Mouse (Mus musculus) liver, embryonic 13.5 days (tissue): ENCODE results near the gene Dzank1. TPM values are rescaled to one million over a fixed set of nuclear protein-coding genes. Genes with fewer than 3 reads are reported as not detected.

ENCODE experiments used
- ATAC-seq: fragments of 200-750 bp; cut with Nextera tagmentation; 2 replicates; pipeline ENCODE4 v1.8.0; 2017; ENCODE audit warnings: low read depth, mild to moderate bottlenecking, moderate number of reproducible peaks, moderate library complexity
- DNase-seq: peaks from one replicate; pipeline ENCODE4 v3.0.0; 2022
- H3K27ac ChIP-seq: fragments of 300-500 bp; sonication (generic); 2 replicates; pipeline ENCODE4 v1.5.1; 2015; ENCODE audit warnings: moderate library complexity, mild to moderate bottlenecking, inconsistent platforms
- H3K27me3 ChIP-seq: fragments of 300-500 bp; sonication (generic); 2 replicates; pipeline ENCODE4 v1.6.1; 2015; ENCODE audit warnings: mild to moderate bottlenecking, inconsistent platforms
- H3K36me3 ChIP-seq: fragments of 300-500 bp; sonication (generic); 2 replicates; pipeline ENCODE4 v1.6.1; 2015; ENCODE audit warnings: mild to moderate bottlenecking, inconsistent platforms
- H3K4me1 ChIP-seq: fragments of 300-500 bp; sonication (generic); replicated peaks from 2 replicates; pipeline ENCODE4 v1.6.1; 2015; ENCODE audit warnings: inconsistent platforms
- H3K4me2 ChIP-seq: fragments of 300-500 bp; sonication (generic); 2 replicates; pipeline ENCODE4 v1.6.1; 2015; ENCODE audit warnings: inconsistent platforms, mild to moderate bottlenecking, moderate library complexity
- H3K4me3 ChIP-seq: fragments of 300-500 bp; sonication (generic); replicated peaks from 2 replicates; pipeline ENCODE4 v1.5.1; 2015; ENCODE audit warnings: mild to moderate bottlenecking, inconsistent platforms
- H3K9ac ChIP-seq: fragments of 300-500 bp; sonication (generic); 2 replicates; pipeline ENCODE4 v1.6.1; 2015; ENCODE audit warnings: mild to moderate bottlenecking, inconsistent platforms
- H3K9me3 ChIP-seq: fragments of 300-500 bp; sonication (generic); replicated peaks from 2 replicates; pipeline ENCODE4 v1.6.1; 2016; ENCODE audit warnings: inconsistent platforms
- WGBS: fragments of 180-500 bp; shearing (Covaris S2); methylation state at CpG from one replicate; pipeline ENCODE4 v1.1.7; 2015; ENCODE audit not compliant: insufficient replicate concordance; 5-methylcytosine and 5-hydroxymethylcytosine counted together
- polyA plus RNA-seq: library from polyadenylated mRNA; unstranded; fragments of >200 nt; fragmentation: Nextera tagmentation; extraction: Ambion mirVana; gene quantifications from 2 replicates; pipeline ENCODE4 v1.2.1, GENCODE M21; 2015

The Dzank1 gene
- polyA plus RNA-seq, 1 experiment from 2014 or later: 0.01 TPM

DNA sequence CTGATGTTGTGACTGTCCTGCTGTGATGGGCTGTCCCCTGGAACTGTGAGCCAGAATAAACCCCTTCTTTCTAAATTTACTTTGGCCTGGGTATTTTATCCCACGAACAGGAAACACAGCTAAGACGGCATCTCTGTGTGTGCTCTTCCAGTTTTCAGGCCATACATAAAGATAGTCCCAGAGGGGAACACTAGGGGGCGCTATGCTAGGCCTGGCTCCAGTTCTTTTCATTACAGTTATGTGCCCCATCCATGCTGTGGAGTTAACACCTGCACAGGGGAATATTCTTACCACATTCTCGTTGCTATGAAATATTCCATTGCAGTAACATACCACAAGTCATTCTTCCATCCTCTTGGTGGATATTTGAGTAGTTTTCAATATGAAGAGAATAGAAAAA lies 88.8 kb downstream of the Dzank1 start:
- no peaks in the 10 kb centered on the region for H3K36me3 ChIP-seq
- H3K9me3 ChIP-seq: no peaks in the 10 kb centered on the region
- no peak overlapping the region for H3K9ac ChIP-seq
- DNase-seq (no peak), ATAC-seq (no peak)
- 34% methylated on average over 4 of the region's 4 CpGs for WGBS
- no peak overlapping the region for H3K4me2 ChIP-seq
- no peak overlapping the region for H3K4me3 ChIP-seq
- H3K27ac ChIP-seq: no peak overlapping the region
- H3K4me1 ChIP-seq: no peaks in the 10 kb centered on the region
- H3K27me3 ChIP-seq: no peaks in the 10 kb centered on the region

DNA sequence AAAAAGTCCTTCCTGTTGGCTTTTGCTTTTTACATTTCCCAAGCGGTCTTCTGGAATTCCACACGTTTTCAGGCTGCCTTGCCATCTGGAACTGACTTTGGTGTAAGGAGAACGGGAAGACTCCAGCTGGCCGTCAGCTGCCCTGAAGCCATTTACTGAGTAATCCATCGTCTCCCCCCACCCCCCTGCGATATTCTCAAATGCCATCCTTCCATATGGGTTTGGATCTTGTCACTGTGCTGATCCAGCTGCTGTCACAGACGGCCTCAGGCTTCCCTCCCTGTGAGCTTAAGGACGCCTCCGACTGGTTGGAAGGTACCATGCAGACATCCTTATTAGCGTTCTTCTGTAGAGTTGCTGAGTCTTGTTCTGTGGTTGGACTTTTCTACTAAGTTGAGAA lies 91.5 kb downstream of the Dzank1 start:
- Histone ChIP-seq H3K4me2 (no peak overlapping the region), H3K27me3 (no peaks in the 10 kb centered on the region), H3K36me3 (no peaks in the 10 kb centered on the region), H3K4me3 (no peak overlapping the region), H3K9ac (no peak overlapping the region), H3K9me3 (no peaks in the 10 kb centered on the region), H3K27ac (no peak overlapping the region), H3K4me1 (no peaks in the 10 kb centered on the region)
- DNase-seq (no peak), ATAC-seq (no peak)
- 71% methylated on average over 10 of the region's 10 CpGs for WGBS

DNA sequence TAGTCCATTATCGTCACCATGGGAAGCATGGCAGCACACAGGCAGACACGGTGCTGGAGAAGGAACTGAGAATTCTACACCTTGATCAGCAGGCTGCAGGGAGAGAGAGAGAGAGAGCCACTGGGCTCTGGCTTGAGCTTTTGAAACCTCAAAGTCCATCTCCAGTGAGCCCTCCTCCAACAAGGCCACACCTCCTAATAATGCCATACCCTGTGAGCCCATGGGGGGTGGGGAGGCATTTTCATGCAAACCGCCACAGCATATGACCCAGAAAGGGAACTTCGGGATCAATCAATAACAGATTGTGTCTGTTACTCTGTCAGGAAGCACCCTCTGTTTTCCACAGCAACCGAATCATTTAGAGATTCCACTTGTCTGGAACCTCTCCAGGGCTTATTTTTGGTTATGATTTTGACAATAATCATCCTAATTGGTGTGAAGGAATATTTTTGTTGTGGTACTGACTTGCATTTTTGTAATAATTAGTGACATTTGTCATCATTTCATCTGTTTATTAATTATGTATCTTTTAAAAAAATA lies 95.9 kb downstream of the Dzank1 start:
- Histone ChIP-seq H3K4me3 (no peak overlapping the region), H3K4me2 (no peak overlapping the region), H3K9ac (no peak overlapping the region), H3K27ac (no peak overlapping the region), H3K9me3 (no peaks in the 10 kb centered on the region), H3K36me3 (no peaks in the 10 kb centered on the region), H3K27me3 (no peaks in the 10 kb centered on the region), H3K4me1 (no peaks in the 10 kb centered on the region)
- DNase-seq: no peak
- no peak for ATAC-seq
- WGBS: 59% methylated on average over 5 of the region's 5 CpGs

DNA sequence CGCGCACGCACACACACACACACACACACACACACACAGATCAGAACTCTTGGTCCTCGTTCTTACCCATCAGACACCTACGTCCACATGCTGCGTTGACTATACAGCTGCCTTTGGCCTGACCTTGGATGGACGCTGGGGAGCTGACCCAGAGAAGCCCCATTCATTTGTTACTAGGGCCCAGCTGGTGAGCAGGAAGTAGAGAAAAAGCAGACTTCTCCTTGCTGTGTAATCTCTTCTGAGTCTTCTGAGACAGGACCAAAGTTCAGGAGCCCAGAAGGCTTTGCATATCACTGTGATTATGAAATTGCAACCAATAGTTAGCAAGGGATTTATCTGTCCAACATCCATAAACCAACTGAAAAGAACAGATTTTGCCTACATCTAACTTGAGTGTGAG lies 98.0 kb downstream of the Dzank1 start:
- DNase-seq (no peak), ATAC-seq (no peak)
- Histone ChIP-seq H3K27ac (no peak overlapping the region), H3K4me3 (no peak overlapping the region), H3K4me2 (no peak overlapping the region), H3K9ac (no peak overlapping the region), H3K4me1 (no peaks in the 10 kb centered on the region), H3K36me3 (no peaks in the 10 kb centered on the region), H3K27me3 (no peaks in the 10 kb centered on the region), H3K9me3 (no peaks in the 10 kb centered on the region)
- WGBS: 65% methylated on average over 7 of the region's 7 CpGs

DNA sequence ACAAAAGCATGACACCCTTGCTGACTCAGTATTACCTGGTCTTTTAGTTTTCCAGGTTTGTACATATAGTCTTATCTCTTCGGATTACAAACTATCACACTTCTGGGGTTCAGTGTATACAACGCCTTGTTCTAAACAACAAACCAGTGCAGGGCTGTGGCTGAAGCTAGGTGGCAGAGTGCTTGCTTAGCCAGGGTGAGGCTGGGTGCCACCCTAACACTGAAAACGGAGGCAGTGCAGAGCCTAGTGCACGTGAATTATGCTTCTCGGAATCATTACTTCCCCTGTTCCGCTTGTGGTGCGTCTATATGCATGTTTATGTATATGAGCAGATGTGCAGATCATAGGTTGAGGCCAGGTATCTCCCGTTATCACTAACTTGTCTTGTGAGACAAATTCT lies 98.6 kb downstream of the Dzank1 start:
- no peak overlapping the region for H3K4me3 ChIP-seq
- H3K36me3 ChIP-seq: no peaks in the 10 kb centered on the region
- 66% methylated on average over 8 of the region's 8 CpGs for WGBS
- H3K27ac ChIP-seq: no peak overlapping the region
- DNase-seq (no peak), ATAC-seq (no peak)
- H3K9ac ChIP-seq: no peak overlapping the region
- H3K4me2 ChIP-seq: no peak overlapping the region
- no peaks in the 10 kb centered on the region for H3K4me1 ChIP-seq
- no peaks in the 10 kb centered on the region for H3K9me3 ChIP-seq
- no peaks in the 10 kb centered on the region for H3K27me3 ChIP-seq

DNA sequence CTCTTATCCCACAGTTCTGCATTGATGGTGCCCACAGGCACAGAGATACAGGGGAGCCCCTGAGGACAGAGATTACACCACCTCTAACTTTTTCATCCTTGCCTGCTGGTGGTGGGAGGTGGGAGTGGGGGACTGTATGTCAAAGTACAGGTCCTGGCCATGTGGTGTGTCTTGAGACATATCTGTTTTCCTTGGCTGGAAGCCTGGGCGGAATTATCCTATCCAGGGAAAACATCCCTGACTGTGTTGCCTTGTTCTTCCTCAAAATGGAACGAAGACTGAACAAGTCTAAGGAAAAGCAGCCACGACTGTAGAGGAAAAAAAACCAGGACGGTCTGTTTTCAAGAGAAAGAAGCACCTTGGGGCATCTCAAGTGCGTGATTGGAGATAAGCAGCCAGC lies 99.4 kb downstream of the Dzank1 start:
- Histone ChIP-seq H3K4me3 (no peak overlapping the region), H3K27ac (no peak overlapping the region)
- 65% methylated on average over 5 of the region's 5 CpGs for WGBS

DNA sequence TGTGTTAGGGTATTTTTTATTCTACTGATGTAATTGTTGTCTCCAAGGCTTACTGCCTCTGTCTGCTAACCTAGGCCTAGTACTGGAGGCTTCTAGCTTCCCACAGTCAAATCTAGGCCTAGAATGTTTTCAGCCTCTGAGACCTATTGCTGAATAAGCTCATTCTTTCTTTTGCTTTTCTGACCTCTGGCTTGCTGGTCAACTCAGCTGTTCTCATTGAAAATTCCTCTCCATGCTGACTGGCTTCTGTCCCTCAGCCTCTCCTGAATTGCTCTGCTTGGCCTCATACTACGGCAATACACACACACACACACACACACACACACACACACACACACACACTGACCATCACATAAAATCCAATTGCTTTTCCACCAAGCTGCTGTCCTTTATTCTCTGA lies 101.5 kb downstream of the Dzank1 start:
- DNase-seq (no peak), ATAC-seq (no peak)
- 57% methylated on average over 1 of the region's 1 CpGs for WGBS
- Histone ChIP-seq H3K4me2 (no peak overlapping the region), H3K9ac (no peak overlapping the region), H3K4me3 (no peak overlapping the region), H3K27ac (no peak overlapping the region), H3K27me3 (no peaks in the 10 kb centered on the region), H3K9me3 (no peaks in the 10 kb centered on the region), H3K36me3 (no peaks in the 10 kb centered on the region), H3K4me1 (no peaks in the 10 kb centered on the region)

More for the DNA sequence above, 99.4 kb downstream of the Dzank1 start:
- Histone ChIP-seq H3K9ac (no peak overlapping the region), H3K4me1 (no peaks in the 10 kb centered on the region), H3K27me3 (no peaks in the 10 kb centered on the region), H3K9me3 (no peaks in the 10 kb centered on the region), H3K36me3 (no peaks in the 10 kb centered on the region), H3K4me2 (no peak overlapping the region)
- ATAC-seq (no peak), DNase-seq (no peak)

DNA sequence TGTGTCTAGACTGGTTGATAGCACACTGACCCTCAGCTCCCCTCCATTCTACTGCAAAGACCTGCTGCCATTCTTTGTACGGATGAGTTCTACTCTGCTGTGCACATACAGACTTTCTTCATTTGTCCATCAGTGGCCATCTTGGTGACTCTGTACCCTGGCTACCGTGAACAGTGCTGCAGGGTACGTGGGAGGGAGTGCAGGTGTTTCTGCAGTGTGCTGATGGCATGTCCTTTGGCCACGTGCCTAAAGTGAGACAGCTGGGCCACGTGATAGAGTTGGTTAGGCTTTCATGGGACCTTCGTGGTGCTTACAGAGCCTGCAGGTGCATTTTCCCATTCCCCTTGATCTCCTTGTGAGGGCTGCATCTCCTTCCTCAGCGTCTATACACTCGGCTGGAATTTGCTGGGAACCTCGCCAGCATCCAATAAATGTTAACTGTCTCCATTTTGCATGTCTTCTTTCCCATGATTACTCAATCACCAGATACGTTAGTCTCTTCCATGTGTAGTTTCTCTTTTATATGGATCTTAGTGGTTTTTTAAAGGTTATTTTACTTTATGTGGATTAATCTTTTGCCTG lies 105.0 kb downstream of the Dzank1 start:
- no peak overlapping the region for H3K4me2 ChIP-seq
- no peak overlapping the region for H3K27ac ChIP-seq
- ATAC-seq: no peak
- H3K9me3 ChIP-seq: no peaks in the 10 kb centered on the region
- H3K27me3 ChIP-seq: no peaks in the 10 kb centered on the region
- no peaks in the 10 kb centered on the region for H3K4me1 ChIP-seq
- no peak overlapping the region for H3K4me3 ChIP-seq
- no peak for DNase-seq
- WGBS: 69% methylated on average over 10 of the region's 10 CpGs
- H3K9ac ChIP-seq: no peak overlapping the region
- H3K36me3 ChIP-seq: no peaks in the 10 kb centered on the region

Other genes with a start within 250 kb of the Dzank1 start
- not detected in 2 replicates for gene Ovol2, start 195.3 kb downstream of the Dzank1 start, polyA plus RNA-seq
- gene Kat14, start 158.4 kb downstream of the Dzank1 start, polyA plus RNA-seq: 20.7 and 21.1 TPM in 2 replicates
- gene Pet117, start 158.4 kb downstream of the Dzank1 start, polyA plus RNA-seq: 2.8 and 4.4 TPM in 2 replicates
- gene Polr3f, start 304 bp upstream of the Dzank1 start, polyA plus RNA-seq: 9.9 and 13.3 TPM in 2 replicates
- gene Rbbp9, start 23.5 kb upstream of the Dzank1 start, polyA plus RNA-seq: 10.9 and 12.1 TPM in 2 replicates
- 56.2 and 67.7 TPM in 2 replicates for gene Sec23b, start 28.8 kb upstream of the Dzank1 start, polyA plus RNA-seq
- gene Smim26, start 66.6 kb upstream of the Dzank1 start, polyA plus RNA-seq: 27.4 and 29.8 TPM in 2 replicates
- 31.4 and 32.8 TPM in 2 replicates for gene Dtd1, start 72.5 kb upstream of the Dzank1 start, polyA plus RNA-seq